Mouse (Mus musculus) small intestine, adult 2 months (tissue): ENCODE results near the gene Specc1l.

Experiments used
- CTCF ChIP-seq: fragments of 200-500 bp; IDR thresholded peaks from 2 replicates; pipeline ENCODE4 v1.5.1; 2012; ENCODE audit warnings: low read depth, mild to moderate bottlenecking, control low read depth, inconsistent platforms, low read length, moderate library complexity, mixed read lengths; ENCODE audit not compliant: insufficient replicate concordance, insufficient read length; ENCODE audit errors: extremely low read depth
- POLR2A ChIP-seq: fragments of 200-500 bp; IDR thresholded peaks from 2 replicates; pipeline ENCODE4 v1.6.1; 2012; ENCODE audit warnings: low read depth, mild to moderate bottlenecking, control low read depth, inconsistent platforms, low read length, moderate library complexity

GRCm38 (mm10) chr10:75345265-75345664 lies 133.4 kb downstream of the Specc1l start:
- TF ChIP-seq POLR2A (no peak), CTCF (no peak)
